Mouse (Mus musculus) kidney, postnatal 0 days (tissue): ENCODE results near the gene Gm6993. TPM values are rescaled to one million over a fixed set of nuclear protein-coding genes. Genes with fewer than 3 reads are reported as not detected.

Experiments
- ATAC-seq: fragments of 200-750 bp; cut with Nextera tagmentation; replicated peaks from 2 replicates; pipeline ENCODE4 v1.8.0; 2017; ENCODE audit warnings: low read depth, moderate number of reproducible peaks, moderate TSS enrichment, moderate library complexity; ENCODE audit not compliant: low FRiP score
- DNase-seq: peaks from one replicate; pipeline ENCODE4 v3.0.0-alpha.2; 2016; ENCODE audit warnings: low spot score
- H3K27ac ChIP-seq: fragments of 300-500 bp; sonication (generic); 2 replicates; pipeline ENCODE4 v1.5.1; 2014; ENCODE audit warnings: mild to moderate bottlenecking
- H3K27me3 ChIP-seq: fragments of 300-500 bp; sonication (generic); 2 replicates; pipeline ENCODE4 v1.6.1; 2014; ENCODE audit warnings: low read length, mixed read lengths; ENCODE audit not compliant: insufficient read depth
- H3K36me3 ChIP-seq: fragments of 300-500 bp; sonication (generic); 2 replicates; pipeline ENCODE4 v1.6.1; 2014; ENCODE audit warnings: low read length, mixed read lengths; ENCODE audit not compliant: insufficient read depth
- H3K4me1 ChIP-seq: fragments of 300-500 bp; sonication (generic); replicated peaks from 2 replicates; pipeline ENCODE4 v1.6.1; 2014; ENCODE audit warnings: antibody characterized with exemption, low read length, mixed read lengths; ENCODE audit not compliant: insufficient read depth
- H3K4me2 ChIP-seq: fragments of 300-500 bp; sonication (generic); 2 replicates; pipeline ENCODE4 v1.6.1; 2014; ENCODE audit warnings: mild to moderate bottlenecking, low read length, moderate library complexity, mixed read lengths
- H3K4me3 ChIP-seq: fragments of 300-500 bp; sonication (generic); replicated peaks from 2 replicates; pipeline ENCODE4 v1.5.1; 2014; ENCODE audit warnings: low read depth, low read length
- H3K9ac ChIP-seq: fragments of 300-500 bp; sonication (generic); 2 replicates; pipeline ENCODE4 v1.6.1; 2014; ENCODE audit warnings: low read depth, low read length
- H3K9me3 ChIP-seq: fragments of 300-500 bp; sonication (generic); replicated peaks from 2 replicates; pipeline ENCODE4 v1.6.1; 2016; ENCODE audit warnings: low read length, inconsistent platforms, mixed read lengths
- CTCF ChIP-seq: IDR thresholded peaks from 2 replicates; pipeline ENCODE4 v1.5.1; 2016; ENCODE audit warnings: antibody characterized with exemption, low read depth, mild to moderate bottlenecking, moderate library complexity
- WGBS: fragments of 180-500 bp; shearing (Covaris S2); extraction: QIAGEN DNeasy Blood & Tissue Kit; methylation state at CpG from one replicate; pipeline ENCODE4 v1.1.7; 2014; 5-methylcytosine and 5-hydroxymethylcytosine counted together
- polyA plus RNA-seq: library from polyadenylated mRNA; unstranded; fragments of >200 nt; fragmentation: Nextera tagmentation; extraction: Ambion mirVana; gene quantifications from 2 replicates; pipeline ENCODE4 v1.2.1, GENCODE M21; 2015

The Gm6993 gene
- polyA plus RNA-seq, 1 experiment from 2014 or later: not detected

DNA sequence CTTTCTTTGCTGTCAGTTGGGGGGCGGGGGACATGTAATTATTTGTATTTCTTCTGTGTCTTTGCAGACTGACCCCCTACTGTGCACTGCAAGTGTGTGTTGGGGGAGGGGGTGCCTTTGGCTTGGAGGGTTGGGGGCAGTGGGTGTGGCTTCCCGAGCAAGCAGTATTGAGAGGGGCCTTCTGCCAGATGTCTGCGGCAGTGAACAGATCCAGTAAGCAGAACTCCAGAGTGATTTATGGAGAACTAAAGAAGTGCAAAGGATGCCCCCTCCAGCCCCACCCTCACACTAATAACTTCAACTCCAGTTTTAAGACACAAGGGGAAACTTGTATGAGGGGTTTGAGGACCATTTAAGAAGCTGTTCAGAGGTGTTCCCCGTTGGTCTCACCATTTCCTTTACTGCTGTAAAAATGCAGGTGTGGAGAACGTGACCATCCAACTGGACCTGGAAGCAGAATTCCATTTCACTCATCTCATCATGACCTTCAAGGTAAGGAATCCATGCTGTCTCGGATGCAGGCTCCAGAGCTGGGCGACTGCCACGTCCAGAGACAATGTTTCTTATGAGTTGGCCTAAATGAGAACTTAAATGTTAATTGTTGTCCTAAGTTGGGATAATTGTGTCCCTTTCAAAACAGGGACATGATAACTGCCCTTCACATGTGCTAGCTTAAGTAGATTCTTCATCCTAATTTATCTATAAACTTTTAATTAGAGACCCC, 31.6 kb downstream of the Gm6993 start:
- H3K9me3 ChIP-seq: no peaks in the 10 kb centered on the region
- peak overlapping the region; percentile 78 for H3K27ac ChIP-seq
- no peak for TF ChIP-seq CTCF
- no peak overlapping the region for H3K9ac ChIP-seq
- H3K4me2 ChIP-seq: peak overlapping the region; percentile 45
- WGBS: 49% methylated on average over 8 of the region's 8 CpGs
- peaks cover 51% of the 10 kb centered on the region for H3K36me3 ChIP-seq
- DNase-seq (no peak), ATAC-seq (0 out of 2 replicates have a peak, but pooled peaks have one; percentile 30)
- no peak overlapping the region for H3K4me3 ChIP-seq
- H3K4me1 ChIP-seq: peaks cover 45% of the 10 kb centered on the region
- H3K27me3 ChIP-seq: no peaks in the 10 kb centered on the region

GRCm38 (mm10) chr12:31272846-31273245, 32.3 kb downstream of the Gm6993 start:
- Histone ChIP-seq H3K27me3 (no peaks in the 10 kb centered on the region), H3K36me3 (peaks cover 57% of the 10 kb centered on the region), H3K4me2 (no peak overlapping the region), H3K9me3 (no peaks in the 10 kb centered on the region), H3K4me1 (peaks cover 38% of the 10 kb centered on the region), H3K27ac (no peak overlapping the region), H3K9ac (no peak overlapping the region), H3K4me3 (no peak overlapping the region)
- WGBS: 76% methylated on average over 2 of the region's 2 CpGs
- ATAC-seq: no peak
- TF ChIP-seq CTCF: no peak
- no peak for DNase-seq

- H3K4me2 ChIP-seq: no peak overlapping the region
- peaks cover 31% of the 10 kb centered on the region for H3K4me1 ChIP-seq
- WGBS: 93% methylated on average over 7 of the region's 7 CpGs
- TF ChIP-seq CTCF: no peak
- H3K9me3 ChIP-seq: no peaks in the 10 kb centered on the region
- H3K4me3 ChIP-seq: no peak overlapping the region
- no peak overlapping the region for H3K9ac ChIP-seq
- ATAC-seq (no peak), DNase-seq (no peak)
- no peaks in the 10 kb centered on the region for H3K27me3 ChIP-seq
- no peak overlapping the region for H3K27ac ChIP-seq
- peaks cover 64% of the 10 kb centered on the region for H3K36me3 ChIP-seq
These were observed 33.1 kb downstream of the Gm6993 start for GRCm38 (mm10) chr12:31273646-31274045.

GRCm38 (mm10) chr12:31275411-31275810, 34.8 kb downstream of the Gm6993 start:
- 58% methylated on average over 10 of the region's 10 CpGs for WGBS
- H3K27me3 ChIP-seq: no peaks in the 10 kb centered on the region
- H3K36me3 ChIP-seq: peaks cover 78% of the 10 kb centered on the region
- no peaks in the 10 kb centered on the region for H3K9me3 ChIP-seq
- peaks cover 20% of the 10 kb centered on the region for H3K4me1 ChIP-seq
- no peak overlapping the region for H3K4me3 ChIP-seq
- no peak overlapping the region for H3K4me2 ChIP-seq
- ATAC-seq: no peak; the same call in 1 of the 2 replicates
- H3K27ac ChIP-seq: 0 out of 2 replicates have a peak overlapping the region, but pooled peaks have one; percentile 26
- H3K9ac ChIP-seq: no peak overlapping the region
- DNase-seq: peak; percentile 49
- TF ChIP-seq CTCF: no peak

DNA sequence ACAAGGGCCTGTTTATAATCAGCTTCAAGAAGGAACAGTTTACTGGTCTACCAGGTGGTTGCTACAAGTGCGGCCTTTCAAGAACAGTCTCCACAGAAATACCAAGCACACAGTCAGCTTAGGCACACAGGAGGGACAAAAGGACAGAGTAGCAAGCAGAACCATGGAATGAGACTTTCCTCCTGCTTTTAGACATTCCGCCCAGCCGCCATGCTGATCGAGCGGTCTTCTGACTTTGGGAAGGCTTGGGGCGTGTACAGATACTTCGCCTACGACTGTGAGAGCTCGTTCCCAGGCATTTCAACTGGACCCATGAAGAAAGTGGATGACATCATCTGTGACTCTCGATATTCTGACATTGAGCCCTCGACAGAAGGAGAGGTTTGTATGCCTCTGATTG, 37.7 kb downstream of the Gm6993 start:
- Histone ChIP-seq H3K4me1 (peaks cover under 1% of the 10 kb centered on the region; the same call in 1 of the 2 replicates), H3K9me3 (no peaks in the 10 kb centered on the region), H3K36me3 (peaks cover 85% of the 10 kb centered on the region), H3K27me3 (no peaks in the 10 kb centered on the region), H3K4me3 (no peak overlapping the region), H3K9ac (no peak overlapping the region), H3K4me2 (no peak overlapping the region), H3K27ac (no peak overlapping the region)
- 93% methylated on average over 11 of the region's 11 CpGs for WGBS
- no peak for TF ChIP-seq CTCF
- ATAC-seq (no peak), DNase-seq (no peak)

DNA sequence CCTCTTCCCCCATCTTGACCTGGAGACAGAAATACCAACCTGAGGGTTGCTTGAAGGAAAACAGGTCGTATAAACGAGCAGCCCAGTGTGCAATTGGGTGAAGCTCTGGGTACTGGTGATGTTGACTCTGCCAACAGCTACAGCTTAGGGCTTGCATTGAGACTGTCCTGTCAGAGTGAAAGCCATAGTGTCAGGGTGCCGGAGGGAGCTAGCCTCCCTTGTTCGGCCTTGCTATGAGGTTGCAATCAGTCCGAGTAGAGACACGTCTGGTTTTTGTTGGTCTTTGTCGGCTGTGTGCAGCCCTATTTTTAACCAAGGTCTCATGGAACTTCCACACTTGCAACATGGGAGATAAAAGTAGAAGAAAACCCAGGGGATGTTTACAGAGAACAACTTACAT, 39.7 kb downstream of the Gm6993 start:
- no peak overlapping the region for H3K9ac ChIP-seq
- peaks cover 82% of the 10 kb centered on the region for H3K36me3 ChIP-seq
- H3K4me1 ChIP-seq: peaks cover 9% of the 10 kb centered on the region
- no peak overlapping the region for H3K4me2 ChIP-seq
- H3K9me3 ChIP-seq: no peaks in the 10 kb centered on the region
- no peak for DNase-seq
- H3K27ac ChIP-seq: no peak overlapping the region; the same call in 1 of the 2 replicates
- ATAC-seq: no peak
- no peaks in the 10 kb centered on the region for H3K27me3 ChIP-seq
- 72% methylated on average over 7 of the region's 7 CpGs for WGBS
- TF ChIP-seq CTCF: no peak
- H3K4me3 ChIP-seq: no peak overlapping the region
